In the genomic region with DNA sequence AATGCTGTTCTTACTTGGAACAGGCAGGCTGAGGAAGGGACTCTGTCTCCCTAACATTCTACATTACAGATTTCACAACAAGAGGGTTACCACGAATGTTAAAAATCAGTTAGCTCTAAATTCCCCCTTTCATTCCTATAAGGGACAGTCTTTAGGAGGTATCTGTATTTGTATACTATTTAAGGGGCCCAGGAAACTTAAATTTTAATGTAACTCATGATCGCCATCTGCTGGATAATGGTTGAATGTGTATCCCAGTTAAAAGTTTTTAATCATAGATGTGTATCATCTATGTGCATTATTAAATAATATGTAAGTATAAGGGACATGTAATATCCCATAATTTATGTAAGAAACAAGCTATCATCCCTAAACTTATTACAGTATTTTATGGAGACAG, we compare ENCODE assay signal across 10 mouse cellular contexts.
DNase-seq lines count a peak whose midpoint lies in the region; ATAC-seq lines count a peak whose summit lies in the region.
"Had no signal": no experiment of that assay in that cellular context is flagged by ENCODE, and none has a peak within 500 bp of the region (broad histone marks: within the 10 kb centered on the region; RNA-seq: fewer than 3 reads in every experiment).

No protein-coding gene starts in this region.

- no peak overlapping the region for H3K27ac ChIP-seq in forebrain, embryonic 16.5 days (ENCODE audit: low read length)
- H3K27ac ChIP-seq in forebrain, embryonic 15.5 days (replicated peaks) = no peak overlapping the region
- no peak overlapping the region for H3K27ac ChIP-seq in limb, embryonic 12.5 days
- H3K27ac ChIP-seq in limb, embryonic 10.5 days = no peak overlapping the region
- H3K27ac ChIP-seq: neural tube, embryonic 12.5 days had no signal

- DNase-seq in limb, embryonic 10.5 days (ENCODE audit: low spot score) = no peak
- peak; percentile 41 for DNase-seq in brain, adult 2 months (ENCODE audit: low read depth, low spot score)
- peak; percentile 48 for DNase-seq in mesoderm, embryonic 11.5 days (ENCODE audit: low read depth, low spot score)
- no peak for DNase-seq in urinary bladder, adult 18-20 months (ENCODE audit: low spot score in 2 of 2)
- no peak for DNase-seq in cerebellum, adult 8-10 months
- DNase-seq: cerebellum, adult 9-11 months had no signal

- H3K4me3 ChIP-seq in forebrain, embryonic 16.5 days (replicated peaks; ENCODE audit: low read length) = no peak overlapping the region
- no peak overlapping the region for H3K4me3 ChIP-seq in forebrain, embryonic 15.5 days
- no peak overlapping the region for H3K4me3 ChIP-seq in limb, embryonic 12.5 days (replicated peaks)
- H3K4me3 ChIP-seq in limb, embryonic 10.5 days = no peak overlapping the region
- H3K4me3 ChIP-seq: neural tube, embryonic 12.5 days had no signal

- no peak overlapping the region for H3K9ac ChIP-seq in forebrain, embryonic 16.5 days (replicated peaks; ENCODE audit: low read depth, low read length)
- no peak overlapping the region for H3K9ac ChIP-seq in forebrain, embryonic 15.5 days (replicated peaks)
- H3K9ac ChIP-seq in limb, embryonic 12.5 days (replicated peaks) = no peak overlapping the region
- H3K9ac ChIP-seq: neural tube, embryonic 12.5 days had no signal

- 0 out of 2 replicates have a peak, but pooled peaks cover 4% of the 10 kb centered on the region for H3K36me3 ChIP-seq in forebrain, embryonic 16.5 days (ENCODE audit: control insufficient read depth, insufficient read depth)
- H3K36me3 ChIP-seq in forebrain, embryonic 15.5 days = peaks cover 6% of the 10 kb centered on the region; the same call in 1 of the 2 replicates
- H3K36me3 ChIP-seq in limb, embryonic 12.5 days = no peaks in the 10 kb centered on the region
- no peaks in the 10 kb centered on the region for H3K36me3 ChIP-seq in limb, embryonic 10.5 days

- no peak overlapping the region for H3K4me2 ChIP-seq in forebrain, embryonic 16.5 days (ENCODE audit: low read length)
- H3K4me2 ChIP-seq in forebrain, embryonic 15.5 days (replicated peaks) = no peak overlapping the region
- H3K4me2 ChIP-seq in limb, embryonic 12.5 days = no peak overlapping the region
- H3K4me2 ChIP-seq: neural tube, embryonic 12.5 days had no signal

- no peaks in the 10 kb centered on the region for H3K9me3 ChIP-seq in forebrain, embryonic 16.5 days (ENCODE audit: control insufficient read depth, low read length)
- H3K9me3 ChIP-seq in forebrain, embryonic 15.5 days = no peaks in the 10 kb centered on the region
- H3K9me3 ChIP-seq in limb, embryonic 12.5 days = no peaks in the 10 kb centered on the region
- no peaks in the 10 kb centered on the region for H3K9me3 ChIP-seq in limb, embryonic 10.5 days (replicated peaks)
- H3K9me3 ChIP-seq: neural tube, embryonic 12.5 days had no signal

- no peaks in the 10 kb centered on the region for H3K4me1 ChIP-seq in forebrain, embryonic 16.5 days (replicated peaks; ENCODE audit: control insufficient read depth, insufficient read depth, low read length)
- H3K4me1 ChIP-seq in forebrain, embryonic 15.5 days = no peaks in the 10 kb centered on the region
- H3K4me1 ChIP-seq in limb, embryonic 12.5 days (replicated peaks) = peaks cover 8% of the 10 kb centered on the region; the same call in 1 of the 2 replicates
- H3K4me1 ChIP-seq in limb, embryonic 10.5 days = peaks cover 2% of the 10 kb centered on the region
- H3K4me1 ChIP-seq: neural tube, embryonic 12.5 days had no signal

- peak; percentile 57; the same call in 1 of the 2 replicates for ATAC-seq in forebrain, embryonic 16.5 days
- ATAC-seq in forebrain, embryonic 15.5 days (replicated peaks) = no peak; the same call in 1 of the 2 replicates
- peak; percentile 31; the same call in 1 of the 2 replicates for ATAC-seq in limb, embryonic 12.5 days (ENCODE audit: insufficient number of reproducible peaks, insufficient read depth, low FRiP score, low TSS enrichment, low read depth)

- 17% methylated on average over 2 of the region's 2 CpGs for WGBS in forebrain, embryonic 16.5 days
- WGBS in forebrain, embryonic 15.5 days = 9% methylated on average over 2 of the region's 2 CpGs
- WGBS in limb, embryonic 12.5 days = 14% methylated on average over 2 of the region's 2 CpGs
- WGBS in limb, embryonic 10.5 days = 15% methylated on average over 2 of the region's 2 CpGs

- no peaks in the 10 kb centered on the region for H3K27me3 ChIP-seq in forebrain, embryonic 16.5 days (replicated peaks; ENCODE audit: control insufficient read depth, insufficient read depth, low read length)
- no peaks in the 10 kb centered on the region for H3K27me3 ChIP-seq in forebrain, embryonic 15.5 days
- peaks cover 12% of the 10 kb centered on the region for H3K27me3 ChIP-seq in limb, embryonic 12.5 days
- H3K27me3 ChIP-seq in limb, embryonic 10.5 days (ENCODE audit: low read depth, poor library complexity, severe bottlenecking) = peaks cover 10% of the 10 kb centered on the region; the same call in 1 of the 2 replicates
- H3K27me3 ChIP-seq: neural tube, embryonic 12.5 days had no signal

Comparison
In these comparisons a context has a peak if more than half of its experiments do, and no peak if none do; other contexts are left out.
1. DNase-seq: peak in brain, adult 2 months (single experiment) and mesoderm, embryonic 11.5 days (single experiment); none in limb, embryonic 10.5 days (single experiment), urinary bladder, adult 18-20 months (0 of 2) and cerebellum, adult 8-10 months (single experiment).